Mouse (Mus musculus) C3H10T1/2 (cell line): ENCODE results near the gene Hadh. TPM values are rescaled to one million over a fixed set of nuclear protein-coding genes. Genes with fewer than 3 reads are reported as not detected.

Experiments used
- polyA plus RNA-seq, 2 experiments: library from polyadenylated mRNA; unstranded; fragments of >200 nt; fragmentation: generic; extraction: Trizol; gene quantifications; one replicate each; pipeline ENCODE4 v1.2.1; 2012; ENCODE audit warnings: missing spikeins in 2 of 2

Hadh gene
- 100 to 1,000 TPM in 1 of 2 experiments, 10 to 100 TPM in 1; 34.0 to 107 TPM for polyA plus RNA-seq

DNA sequence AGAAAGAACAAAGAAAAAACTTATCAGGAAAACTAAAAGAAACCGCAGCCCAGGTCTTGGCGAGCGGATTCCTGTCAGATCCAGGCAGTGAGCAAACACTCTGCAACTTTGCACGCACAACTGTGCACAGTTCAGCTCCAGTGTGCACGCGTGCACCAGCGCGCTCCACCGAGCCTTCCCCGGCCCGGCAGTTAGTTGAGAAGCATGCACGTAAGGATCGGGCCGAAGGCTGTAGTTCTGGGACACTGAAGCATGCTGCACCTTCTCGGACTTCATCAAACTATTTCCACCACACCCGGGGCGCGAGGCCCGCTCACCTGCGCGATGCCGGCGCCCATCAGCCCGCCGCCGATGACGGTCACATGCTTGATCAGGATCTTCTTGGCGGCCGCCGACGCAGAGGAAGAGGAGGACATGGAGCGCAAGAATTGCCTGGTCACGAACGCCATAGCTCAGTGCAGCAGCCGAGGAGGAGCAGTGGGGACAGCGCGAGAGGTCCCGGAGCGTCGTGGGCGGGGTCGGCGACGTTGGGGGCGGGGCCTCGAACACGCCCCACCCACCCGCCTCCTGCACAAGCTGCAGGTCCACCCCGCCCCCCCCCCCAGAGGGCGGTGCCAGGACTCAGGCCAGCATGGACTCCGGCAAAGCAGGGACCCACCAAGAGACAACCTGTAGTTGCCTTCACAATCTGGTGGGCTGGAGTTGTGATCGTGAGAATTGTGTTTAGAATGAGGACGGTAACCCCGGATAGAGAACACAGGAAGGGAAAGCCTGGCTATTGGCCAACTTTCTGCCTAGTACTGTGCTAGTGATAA lies at the start of gene Hadh:
Gene Hadh, minus strand, starts transcription at position 543 of the 815 bp plus-strand sequence.

DNA sequence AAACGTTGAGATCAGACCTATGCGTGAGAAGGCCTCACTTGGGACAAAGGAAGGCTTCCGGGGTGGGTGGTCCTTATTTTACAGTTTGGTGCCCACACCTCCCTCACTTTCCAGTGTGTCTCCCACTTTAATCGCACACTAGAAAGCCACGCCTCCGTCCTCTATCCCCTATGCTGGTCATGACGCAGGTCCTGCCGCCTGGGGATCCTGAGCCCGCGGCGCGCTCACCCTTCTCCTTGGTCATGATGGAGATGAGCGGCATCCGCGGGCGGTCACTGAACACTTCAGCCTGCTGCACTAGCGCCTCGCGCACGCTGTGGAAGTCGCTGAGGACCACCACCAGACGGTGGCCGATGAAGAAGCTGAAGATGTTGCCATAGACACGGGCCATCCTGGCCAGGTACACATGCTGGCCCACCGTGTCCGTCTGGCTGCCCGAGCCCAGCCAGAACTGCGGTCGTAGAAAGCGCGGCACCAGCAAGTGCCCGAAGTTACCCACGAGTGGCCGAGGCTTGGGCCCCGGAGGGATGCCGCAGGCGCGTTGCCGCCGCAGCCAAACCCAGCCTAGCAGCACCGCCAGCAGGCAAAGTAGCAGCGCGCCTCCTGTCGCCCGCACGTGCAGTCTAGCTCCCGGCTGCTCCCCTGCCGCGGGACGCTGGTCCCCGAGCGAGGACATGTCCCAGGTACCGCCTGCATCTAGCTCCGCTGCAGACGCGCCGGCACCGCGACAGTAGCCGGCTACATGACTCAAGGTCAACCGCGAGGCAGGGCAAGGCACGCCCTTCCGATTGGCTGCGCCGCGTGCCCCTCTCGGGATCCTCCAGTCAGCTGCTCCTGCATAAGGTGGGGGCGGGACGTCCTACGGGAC lies 30.8 kb upstream of the Hadh start, which contains the start of gene Cyp2u1:
Gene Cyp2u1, minus strand, starts transcription at position 776 of the 868 bp plus-strand sequence.

Other genes with a start within 250 kb of the Hadh start
- gene Lef1, start 161.6 kb downstream of the Hadh start, polyA plus RNA-seq = 1 to 10 TPM in 1 of 2 experiments, under 1 TPM in 1; 0.71 to 1.1 TPM
- gene Cyp2u1, start 31.1 kb upstream of the Hadh start, polyA plus RNA-seq = 1 to 10 TPM in 1 of 2 experiments, under 1 TPM in 1; 0.44 to 1.0 TPM
- gene Sgms2, start 219.3 kb upstream of the Hadh start, polyA plus RNA-seq = 1 to 10 TPM; 1.5 to 1.9 TPM